Mouse (Mus musculus): ENCODE measurements around the gene Gm13043.
"Not testable (repeated sequence)": the region's sequence is repeated elsewhere in the genome, so short reads cannot be mapped to it uniquely, and the experiment has no call there.

The Gm13043 gene

GRCm38 (mm10) chr4:143511043-143511442, at the start of gene Gm13043:
TSS of gene Gm13043 (plus strand) at chr4:143511343.
- no peak for DNase-seq (ENCODE audit: low spot score in 2 of 2)

- DNase-seq (ENCODE audit: low spot score in 2 of 2), result not testable (repeated sequence)
Observed at GRCm38 (mm10) chr4:143535654-143536053, 24.5 kb downstream of the Gm13043 start, which contains the start of gene Gm13040. TSS of gene Gm13040 (plus strand) at chr4:143535954.

- not testable (repeated sequence) for DNase-seq (ENCODE audit: low spot score in 2 of 2)
Observed at GRCm38 (mm10) chr4:143551400-143551799, 40.3 kb downstream of the Gm13043 start, which contains the start of the genes BC080695 and Gm13057. TSS of gene BC080695 (plus strand) at chr4:143551700. TSS of gene Gm13057 (plus strand) at chr4:143551709.

Data from right cerebral cortex, adult 2 months (tissue).